Mouse (Mus musculus): ENCODE results near the gene Dnah2. TPM values are rescaled to one million over a fixed set of nuclear protein-coding genes. Genes with fewer than 3 reads are reported as not detected.

Dnah2 gene
- polyA plus RNA-seq, 1 experiment = 1.2 TPM

DNA sequence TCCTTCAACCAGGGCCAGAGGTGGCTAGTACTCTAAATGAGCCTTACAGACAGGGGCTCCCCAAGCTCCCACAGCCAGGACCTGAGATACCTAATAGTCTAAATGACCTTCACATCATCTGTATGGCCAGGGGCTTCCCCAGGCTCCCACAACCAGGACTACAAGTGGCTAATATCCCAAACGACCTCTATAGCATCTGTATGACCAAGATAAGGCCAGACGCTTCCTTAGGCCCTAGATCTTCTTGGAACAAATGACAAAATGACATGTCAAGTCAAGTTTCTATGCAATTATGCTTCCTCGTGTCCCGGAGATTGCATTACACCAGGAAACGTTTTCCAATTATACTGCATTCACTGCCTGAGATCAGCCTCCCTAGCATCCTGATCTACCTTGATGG lies 27.4 kb upstream of the Dnah2 start:
- no peak overlapping the region for H3K9ac ChIP-seq (ENCODE audit: low read depth, poor library complexity, severe bottlenecking)
- H3K9me3 ChIP-seq (replicated peaks; ENCODE audit: control insufficient read depth, insufficient read depth, low read length, poor library complexity, severe bottlenecking) = no peaks in the 10 kb centered on the region
- peaks cover 15% of the 10 kb centered on the region for H3K36me3 ChIP-seq (ENCODE audit: control insufficient read depth, insufficient read depth, low read length, poor library complexity, severe bottlenecking)
- H3K4me3 ChIP-seq (ENCODE audit: low read depth, low read length) = no peak overlapping the region
- no peaks in the 10 kb centered on the region for H3K27me3 ChIP-seq (ENCODE audit: control insufficient read depth, insufficient read depth, low read length, poor library complexity, severe bottlenecking)
- TF ChIP-seq POLR2A (IDR thresholded peaks at IDR 0.05; ENCODE audit: insufficient read depth, low read length) = no peak
- no peak for TF ChIP-seq EP300 (IDR thresholded peaks at IDR 0.05; ENCODE audit: insufficient read depth, low read depth, low read length)
- TF ChIP-seq CTCF (IDR thresholded peaks at IDR 0.05; ENCODE audit: low read depth, low read length) = no peak
- no peak overlapping the region for H3K27ac ChIP-seq (ENCODE audit: insufficient read depth, low read length)
- H3K4me1 ChIP-seq (ENCODE audit: control insufficient read depth, insufficient read depth, low read length) = peaks cover 2% of the 10 kb centered on the region

DNA sequence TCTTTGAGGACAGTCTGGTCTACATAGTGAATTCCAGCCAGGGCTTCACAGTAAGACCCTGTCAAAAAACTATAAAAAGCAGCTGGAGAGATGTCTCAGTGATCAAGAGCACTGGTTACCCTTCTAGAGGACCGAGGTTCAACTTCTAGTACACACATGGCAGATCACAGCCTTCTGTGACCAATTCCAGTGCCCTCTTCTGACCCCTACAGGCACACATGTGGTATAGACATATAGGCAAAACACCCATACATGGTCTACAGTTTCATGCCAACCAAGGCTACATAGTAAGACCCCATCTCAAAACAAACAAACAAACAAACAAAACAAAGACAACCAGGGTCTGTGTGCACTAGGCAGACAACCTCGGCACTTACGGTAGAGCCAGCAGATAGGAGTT lies 26.3 kb upstream of the Dnah2 start:
- no peak overlapping the region for H3K4me3 ChIP-seq (ENCODE audit: low read depth, low read length)
- H3K27ac ChIP-seq (ENCODE audit: insufficient read depth, low read length) = no peak overlapping the region
- H3K9ac ChIP-seq (ENCODE audit: low read depth, poor library complexity, severe bottlenecking) = no peak overlapping the region
- peaks cover 2% of the 10 kb centered on the region for H3K4me1 ChIP-seq (ENCODE audit: control insufficient read depth, insufficient read depth, low read length)
- H3K36me3 ChIP-seq (ENCODE audit: control insufficient read depth, insufficient read depth, low read length, poor library complexity, severe bottlenecking) = peaks cover 25% of the 10 kb centered on the region
- no peak for TF ChIP-seq EP300 (IDR thresholded peaks at IDR 0.05; ENCODE audit: insufficient read depth, low read depth, low read length)
- peak; percentile 2 for TF ChIP-seq CTCF (IDR thresholded peaks at IDR 0.05; ENCODE audit: low read depth, low read length)
- H3K27me3 ChIP-seq (ENCODE audit: control insufficient read depth, insufficient read depth, low read length, poor library complexity, severe bottlenecking) = no peaks in the 10 kb centered on the region
- no peaks in the 10 kb centered on the region for H3K9me3 ChIP-seq (replicated peaks; ENCODE audit: control insufficient read depth, insufficient read depth, low read length, poor library complexity, severe bottlenecking)

DNA sequence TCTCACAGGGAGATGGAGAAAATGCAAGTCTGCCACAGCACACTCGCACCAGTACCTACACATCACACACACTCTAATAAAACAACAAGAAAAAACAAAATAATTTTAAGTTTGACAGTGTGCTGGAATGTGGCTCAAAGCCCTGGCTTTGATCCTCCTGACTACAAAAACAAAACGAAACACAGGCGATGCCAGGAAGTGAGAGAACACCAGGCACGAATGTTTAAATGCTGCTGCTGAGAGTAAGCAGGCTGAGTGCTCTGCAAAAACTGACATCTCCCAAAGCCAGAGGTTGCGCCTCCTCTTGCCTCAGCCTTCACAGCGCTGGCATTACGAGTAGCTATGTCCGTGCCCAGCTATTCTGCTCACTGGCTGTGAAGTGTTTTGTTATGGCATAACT lies 16.2 kb upstream of the Dnah2 start:
- no peak for TF ChIP-seq POLR2A (IDR thresholded peaks at IDR 0.05; ENCODE audit: insufficient read depth, low read length)
- TF ChIP-seq EP300 (IDR thresholded peaks at IDR 0.05; ENCODE audit: insufficient read depth, low read depth, low read length) = no peak
- TF ChIP-seq CTCF (IDR thresholded peaks at IDR 0.05; ENCODE audit: low read depth, low read length) = no peak
- no peak overlapping the region for H3K9ac ChIP-seq (ENCODE audit: low read depth, poor library complexity, severe bottlenecking)
- H3K9me3 ChIP-seq (replicated peaks; ENCODE audit: control insufficient read depth, insufficient read depth, low read length, poor library complexity, severe bottlenecking) = no peaks in the 10 kb centered on the region
- H3K27ac ChIP-seq (ENCODE audit: insufficient read depth, low read length) = 0 out of 2 replicates have a peak overlapping the region, but pooled peaks have one; percentile 9
- H3K4me3 ChIP-seq (ENCODE audit: low read depth, low read length) = no peak overlapping the region
- H3K27me3 ChIP-seq (ENCODE audit: control insufficient read depth, insufficient read depth, low read length, poor library complexity, severe bottlenecking) = no peaks in the 10 kb centered on the region
- peaks cover 12% of the 10 kb centered on the region for H3K4me1 ChIP-seq (ENCODE audit: control insufficient read depth, insufficient read depth, low read length)
- peaks cover 27% of the 10 kb centered on the region for H3K36me3 ChIP-seq (ENCODE audit: control insufficient read depth, insufficient read depth, low read length, poor library complexity, severe bottlenecking)

DNA sequence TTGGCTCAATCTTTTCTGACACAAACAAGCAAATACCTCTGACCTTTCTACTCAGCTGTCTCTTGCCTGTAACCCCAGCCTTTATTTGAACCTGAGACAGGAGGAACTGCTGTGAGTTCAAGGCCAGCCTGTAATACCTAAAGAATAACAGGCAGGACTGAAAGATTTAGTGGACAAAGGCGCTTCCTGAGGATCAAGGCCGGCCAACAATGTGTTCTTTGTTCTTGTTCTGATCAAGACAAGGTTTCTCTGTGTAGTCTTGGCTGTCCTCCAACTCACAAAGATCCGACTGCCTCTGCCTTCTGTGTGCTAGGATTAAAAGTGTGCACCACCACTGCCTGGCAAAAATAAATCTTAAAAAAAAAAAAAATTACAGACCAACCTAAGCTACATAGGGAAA lies 15.5 kb upstream of the Dnah2 start:
- peaks cover 24% of the 10 kb centered on the region for H3K36me3 ChIP-seq (ENCODE audit: control insufficient read depth, insufficient read depth, low read length, poor library complexity, severe bottlenecking)
- H3K4me1 ChIP-seq (ENCODE audit: control insufficient read depth, insufficient read depth, low read length) = peaks cover 12% of the 10 kb centered on the region
- no peak overlapping the region for H3K4me3 ChIP-seq (ENCODE audit: low read depth, low read length)
- no peaks in the 10 kb centered on the region for H3K9me3 ChIP-seq (replicated peaks; ENCODE audit: control insufficient read depth, insufficient read depth, low read length, poor library complexity, severe bottlenecking)
- no peak overlapping the region for H3K9ac ChIP-seq (ENCODE audit: low read depth, poor library complexity, severe bottlenecking)
- H3K27ac ChIP-seq (ENCODE audit: insufficient read depth, low read length) = peak overlapping the region; percentile 35; the same call in 1 of the 2 replicates
- no peaks in the 10 kb centered on the region for H3K27me3 ChIP-seq (ENCODE audit: control insufficient read depth, insufficient read depth, low read length, poor library complexity, severe bottlenecking)
- TF ChIP-seq EP300 (IDR thresholded peaks at IDR 0.05; ENCODE audit: insufficient read depth, low read depth, low read length) = 0 out of 2 replicates have a peak, but pooled peaks have one; percentile 28
- no peak for TF ChIP-seq CTCF (IDR thresholded peaks at IDR 0.05; ENCODE audit: low read depth, low read length)
- no peak for TF ChIP-seq POLR2A (IDR thresholded peaks at IDR 0.05; ENCODE audit: insufficient read depth, low read length)

DNA sequence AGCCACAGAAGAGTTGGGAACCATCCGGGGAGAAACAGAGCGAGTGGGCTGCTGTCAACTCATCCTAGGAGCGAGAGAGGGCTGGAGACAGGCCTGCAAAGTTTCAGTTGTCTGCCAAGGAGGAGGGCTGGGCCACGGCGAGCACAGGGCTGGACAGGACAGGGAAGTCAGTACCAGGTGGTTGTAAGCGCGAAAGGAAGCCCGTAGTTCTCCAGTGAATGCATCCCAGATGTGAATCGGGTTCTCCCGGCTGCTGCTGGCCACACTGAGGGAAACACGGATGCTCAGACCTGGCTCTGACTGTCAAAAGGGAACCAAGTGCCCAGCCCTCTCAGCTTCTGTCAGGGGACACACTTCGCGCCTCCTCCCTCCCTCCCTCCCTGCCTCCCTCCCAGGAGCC lies 14.5 kb upstream of the Dnah2 start:
- Histone ChIP-seq H3K36me3 (ENCODE audit: control insufficient read depth, insufficient read depth, low read length, poor library complexity, severe bottlenecking) (peaks cover 19% of the 10 kb centered on the region), H3K4me3 (ENCODE audit: low read depth, low read length) (no peak overlapping the region), H3K9me3 (replicated peaks; ENCODE audit: control insufficient read depth, insufficient read depth, low read length, poor library complexity, severe bottlenecking) (no peaks in the 10 kb centered on the region), H3K27ac (ENCODE audit: insufficient read depth, low read length) (no peak overlapping the region), H3K27me3 (ENCODE audit: control insufficient read depth, insufficient read depth, low read length, poor library complexity, severe bottlenecking) (no peaks in the 10 kb centered on the region), H3K4me1 (ENCODE audit: control insufficient read depth, insufficient read depth, low read length) (peaks cover 12% of the 10 kb centered on the region), H3K9ac (ENCODE audit: low read depth, poor library complexity, severe bottlenecking) (no peak overlapping the region)
- no peak for TF ChIP-seq POLR2A (IDR thresholded peaks at IDR 0.05; ENCODE audit: insufficient read depth, low read length)
- TF ChIP-seq EP300 (IDR thresholded peaks at IDR 0.05; ENCODE audit: insufficient read depth, low read depth, low read length) = no peak
- no peak for TF ChIP-seq CTCF (IDR thresholded peaks at IDR 0.05; ENCODE audit: low read depth, low read length)

DNA sequence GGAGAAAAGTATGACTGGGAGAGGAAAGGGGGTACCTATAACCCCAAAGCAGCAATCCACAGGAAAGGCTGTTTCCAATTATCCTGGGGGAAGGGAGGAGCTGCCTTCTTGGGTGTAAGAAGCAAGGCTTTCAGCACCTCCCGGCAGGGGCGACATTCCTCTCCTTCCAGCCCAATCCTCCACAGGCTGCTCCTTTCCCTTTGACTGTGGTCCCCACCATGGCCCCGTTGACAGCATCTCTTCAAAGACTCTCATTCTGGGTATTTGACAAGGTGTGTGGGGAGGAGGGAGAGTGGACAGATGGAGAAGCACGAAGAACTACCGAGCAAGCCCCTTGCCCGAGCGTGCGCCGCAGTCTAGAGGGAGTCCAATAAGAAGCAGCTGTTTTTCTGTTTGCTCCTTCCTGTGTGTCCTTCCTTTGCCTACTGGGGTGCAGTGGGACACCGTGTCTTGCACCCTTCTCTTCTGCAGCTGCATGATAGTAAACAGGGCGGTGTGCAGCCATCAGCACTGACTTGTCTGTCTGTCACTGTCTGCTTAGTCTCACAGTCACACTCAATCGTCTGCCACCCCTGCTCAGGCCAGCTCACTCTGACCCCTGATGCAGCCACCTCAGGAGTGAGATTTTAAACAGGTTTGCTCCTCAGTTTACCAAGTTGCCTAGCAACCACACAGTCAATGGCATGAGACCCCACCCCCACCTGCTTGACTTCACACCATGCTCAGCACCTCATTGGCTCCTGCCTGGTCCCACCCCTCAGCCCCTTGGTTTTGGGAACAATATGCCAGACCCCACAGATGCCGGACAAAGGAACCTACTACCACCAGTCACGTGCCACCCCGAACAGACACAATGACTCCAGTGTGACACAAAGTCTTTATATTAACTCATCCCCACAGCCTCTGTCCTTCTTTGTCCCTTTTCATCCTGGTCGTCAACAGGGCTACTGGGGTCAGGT lies 12.3 kb upstream of the Dnah2 start:
- Histone ChIP-seq H3K9ac (ENCODE audit: low read depth, poor library complexity, severe bottlenecking) (no peak overlapping the region), H3K36me3 (ENCODE audit: control insufficient read depth, insufficient read depth, low read length, poor library complexity, severe bottlenecking) (peaks cover 16% of the 10 kb centered on the region), H3K4me1 (ENCODE audit: control insufficient read depth, insufficient read depth, low read length) (peaks cover 15% of the 10 kb centered on the region), H3K4me3 (ENCODE audit: low read depth, low read length) (no peak overlapping the region), H3K27ac (ENCODE audit: insufficient read depth, low read length) (no peak overlapping the region), H3K9me3 (replicated peaks; ENCODE audit: control insufficient read depth, insufficient read depth, low read length, poor library complexity, severe bottlenecking) (no peaks in the 10 kb centered on the region), H3K27me3 (ENCODE audit: control insufficient read depth, insufficient read depth, low read length, poor library complexity, severe bottlenecking) (no peaks in the 10 kb centered on the region)
- TF ChIP-seq POLR2A (IDR thresholded peaks at IDR 0.05; ENCODE audit: insufficient read depth, low read length) = no peak
- no peak for TF ChIP-seq CTCF (IDR thresholded peaks at IDR 0.05; ENCODE audit: low read depth, low read length)
- TF ChIP-seq EP300 (IDR thresholded peaks at IDR 0.05; ENCODE audit: insufficient read depth, low read depth, low read length) = no peak

Measured in ES-Bruce4 (cell line).